Mouse (Mus musculus) brain, embryonic 18.5 days (tissue): ENCODE data around the gene Ppfia1.

Experiments used
- DNase-seq: peaks from one replicate; pipeline ENCODE4 v3.0.0-alpha.2; 2012; ENCODE audit warnings: low read depth, low spot score

The Ppfia1 gene

DNA sequence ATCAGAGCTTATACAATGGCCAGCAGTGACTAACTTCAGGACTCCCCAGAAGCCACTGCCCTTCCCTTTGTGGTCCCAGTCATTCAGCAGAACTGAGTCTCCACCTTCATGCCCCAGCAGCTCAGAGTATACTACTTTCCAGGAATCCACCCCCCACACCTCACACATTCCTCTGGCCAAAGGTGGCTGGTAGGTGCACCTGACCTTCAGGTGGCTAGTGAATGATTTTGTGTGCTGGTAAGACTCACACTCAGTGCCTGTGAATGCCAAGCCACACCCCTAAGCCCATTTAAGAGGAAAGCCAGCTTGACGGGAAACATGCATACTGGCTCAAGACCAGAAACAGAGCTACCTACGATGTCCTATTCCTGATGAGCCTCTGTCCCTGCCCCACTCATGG, 120.6 kb downstream of the Ppfia1 start:
- DNase-seq, result no peak

DNA sequence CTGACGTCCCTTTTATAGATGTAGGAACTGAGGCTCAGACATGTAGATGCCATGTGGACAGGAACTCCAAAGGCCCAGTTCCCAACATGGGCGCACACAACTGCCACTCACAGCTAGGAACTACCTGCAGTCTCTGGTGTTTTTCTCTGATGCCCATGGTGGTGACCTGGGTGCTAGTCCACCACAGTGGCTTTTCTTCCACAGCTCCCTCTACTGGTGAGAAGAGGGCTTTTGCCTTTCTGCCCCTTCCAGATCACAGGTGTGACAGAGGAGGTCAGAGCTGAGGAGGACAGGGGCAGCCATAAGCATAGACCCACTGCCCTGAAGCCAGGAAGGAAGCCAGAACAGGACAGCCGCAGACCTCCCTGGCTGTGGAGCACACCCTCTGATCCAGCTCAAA, 126.1 kb downstream of the Ppfia1 start:
- DNase-seq, result no peak
